12 mouse cellular contexts compared by ENCODE assay signal in genomic region chr9:37178911-37179310, GRCm38 (mm10). TPM values are rescaled to one million over a fixed set of nuclear protein-coding genes. Genes with fewer than 3 reads are reported as not detected.
DNase-seq lines count a peak whose midpoint lies in the region; ATAC-seq lines count a peak whose summit lies in the region.
"Had no signal": no experiment of that assay in that cellular context is flagged by ENCODE, and none has a peak within 500 bp of the region (broad histone marks: within the 10 kb centered on the region; RNA-seq: fewer than 3 reads in every experiment).

No protein-coding gene starts in this region.

- no peaks in the 10 kb centered on the region for H3K9me3 ChIP-seq in hindbrain, embryonic 11.5 days (ENCODE audit: control insufficient read depth, low read length)
- no peaks in the 10 kb centered on the region for H3K9me3 ChIP-seq in midbrain, embryonic 14.5 days (ENCODE audit: control insufficient read depth, low read length)

- H3K4me2 ChIP-seq in hindbrain, embryonic 11.5 days (replicated peaks; ENCODE audit: low read depth, low read length), result no peak overlapping the region
- no peak overlapping the region for H3K4me2 ChIP-seq in midbrain, embryonic 14.5 days (ENCODE audit: low read length)
- H3K4me2 ChIP-seq: heart, embryonic 11.5 days; liver, embryonic 11.5 days had no signal

- 24% methylated on average over 4 of the region's 4 CpGs for WGBS in hindbrain, embryonic 11.5 days
- 2% methylated on average over 4 of the region's 4 CpGs for WGBS in midbrain, embryonic 14.5 days

- peak overlapping the region; percentile 56 for H3K27ac ChIP-seq in hindbrain, embryonic 11.5 days (ENCODE audit: low read depth, low read length)
- H3K27ac ChIP-seq in midbrain, embryonic 14.5 days (replicated peaks; ENCODE audit: low read depth, low read length), result peak overlapping the region; percentile 58
- H3K27ac ChIP-seq: kidney, postnatal 0 days had no signal

- H3K4me3 ChIP-seq in hindbrain, embryonic 11.5 days (ENCODE audit: low read depth, low read length), result no peak overlapping the region
- H3K4me3 ChIP-seq in midbrain, embryonic 14.5 days (replicated peaks; ENCODE audit: low read depth, low read length), result no peak overlapping the region
- H3K4me3 ChIP-seq: erythroblast, embryonic 14.5 days had no signal

- no peaks in the 10 kb centered on the region for H3K27me3 ChIP-seq in hindbrain, embryonic 11.5 days (ENCODE audit: control insufficient read depth, insufficient read depth, low read length)
- no peaks in the 10 kb centered on the region for H3K27me3 ChIP-seq in midbrain, embryonic 14.5 days (ENCODE audit: control insufficient read depth, insufficient read depth, low read length)

- peak; percentile 19 to 55 for DNase-seq in frontal cortex, adult 2 months (ENCODE audit: extremely low spot score in 1 of 2, low spot score in 1 of 2)
- DNase-seq in embryo, embryonic 10.5 days (ENCODE audit: low spot score), result peak; percentile 70
- DNase-seq in hindbrain, embryonic 11.5 days (ENCODE audit: low spot score), result peak; percentile 52
- peak; percentile 86 for DNase-seq in midbrain, embryonic 14.5 days
- no peak for DNase-seq in adrenal gland, postnatal 10 days
- DNase-seq in ovary, postnatal 36 days (ENCODE audit: low spot score), result no peak
- no peak for DNase-seq in natural killer cell, adult 2 months (ENCODE audit: low spot score in 2 of 2)

- H3K9ac ChIP-seq in hindbrain, embryonic 11.5 days (ENCODE audit: low read depth, low read length), result no peak overlapping the region
- no peak overlapping the region for H3K9ac ChIP-seq in midbrain, embryonic 14.5 days (replicated peaks; ENCODE audit: low read length)

- no peaks in the 10 kb centered on the region for H3K36me3 ChIP-seq in hindbrain, embryonic 11.5 days (ENCODE audit: control insufficient read depth, insufficient read depth, low read length)
- H3K36me3 ChIP-seq in midbrain, embryonic 14.5 days (ENCODE audit: control insufficient read depth, insufficient read depth, low read length), result no peaks in the 10 kb centered on the region

- no peak for ATAC-seq in frontal cortex, adult (ENCODE audit: low TSS enrichment)
- peak; percentile 57 for ATAC-seq in hindbrain, embryonic 11.5 days (ENCODE audit: low FRiP score)
- ATAC-seq in midbrain, embryonic 14.5 days (ENCODE audit: low FRiP score, low TSS enrichment), result peak; percentile 74

- peaks cover 6% of the 10 kb centered on the region; the same call in 1 of the 2 replicates for H3K4me1 ChIP-seq in hindbrain, embryonic 11.5 days (replicated peaks; ENCODE audit: control insufficient read depth, insufficient read depth, low read length)
- peaks cover 45% of the 10 kb centered on the region for H3K4me1 ChIP-seq in midbrain, embryonic 14.5 days (ENCODE audit: control insufficient read depth, insufficient read depth, low read length)

RNA-seq across cellular contexts. Expression of gene Tmem218, which starts 29.1 kb away (rescaled TPM):
- polyA plus RNA-seq in frontal cortex, adult 2 months (2012; rRNA removed), result 9.0 TPM in 2 replicates
- polyA plus RNA-seq in hindbrain, embryonic 11.5 days (2014; fragmentation: Nextera tagmentation; extraction: Ambion mirVana), result 16.0 and 16.1 TPM in 2 replicates
- polyA plus RNA-seq in midbrain, embryonic 14.5 days (2014; fragmentation: Nextera tagmentation; extraction: Ambion mirVana), result 8.4 and 10.1 TPM in 2 replicates
- 1 to 10 TPM; 5.8 to 7.3 TPM for total RNA-seq in adrenal gland, postnatal 10 days (2021)

RNA-seq across cellular contexts. Expression of gene Pknox2, which starts 31.7 kb away (rescaled TPM):
- 49.7 and 58.9 TPM in 2 replicates for polyA plus RNA-seq in frontal cortex, adult 2 months (2012; rRNA removed)
- polyA plus RNA-seq in hindbrain, embryonic 11.5 days (2014; fragmentation: Nextera tagmentation; extraction: Ambion mirVana), result 16.0 and 18.8 TPM in 2 replicates
- polyA plus RNA-seq in midbrain, embryonic 14.5 days (2014; fragmentation: Nextera tagmentation; extraction: Ambion mirVana), result 18.4 and 19.6 TPM in 2 replicates
- total RNA-seq in adrenal gland, postnatal 10 days (2021), result 1 to 10 TPM; 3.3 to 6.3 TPM
- polyA plus RNA-seq: erythroblast, embryonic 14.5 days had no signal

Comparison
In these comparisons a context has a peak if more than half of its experiments do, and no peak if none do; other contexts are left out.
1. DNase-seq: peak in frontal cortex, adult 2 months (2 of 2), embryo, embryonic 10.5 days (single experiment), hindbrain, embryonic 11.5 days (single experiment) and midbrain, embryonic 14.5 days (single experiment); none in adrenal gland, postnatal 10 days (single experiment), ovary, postnatal 36 days (single experiment) and natural killer cell, adult 2 months (0 of 2).